Mouse (Mus musculus) myocyte (in vitro differentiated cells): ENCODE measurements at regions not wholly inside any gene's neighbourhood (a gene's known extent, or its start where the extent isn't known, plus 50 kb on each side); places are given as distances from the start of the nearest gene placed in this dataset.

Source experiments
- MYOD1 ChIP-seq, 3 experiments: IDR thresholded peaks; one replicate each; pipeline ENCODE4 v1.6.1; 2011; ENCODE audit warnings: control low read depth in 2 of 3, low read depth in 2 of 3, mild to moderate bottlenecking in 2 of 3, moderate library complexity in 1 of 3; ENCODE audit not compliant: insufficient read length in 2 of 3, control insufficient read depth in 1 of 3
- POLR2A ChIP-seq: IDR thresholded peaks from one replicate; pipeline ENCODE4 v1.6.1; 2011; ENCODE audit warnings: low read depth, mild to moderate bottlenecking, control low read depth, moderate library complexity; ENCODE audit not compliant: insufficient read length
- POLR2AphosphoS2 ChIP-seq: IDR thresholded peaks from one replicate; pipeline ENCODE4 v1.6.1; 2011; ENCODE audit warnings: low read depth, control low read depth; ENCODE audit not compliant: insufficient read length
- SRF ChIP-seq: IDR thresholded peaks from one replicate; pipeline ENCODE4 v1.6.1; 2011; ENCODE audit warnings: low read depth; ENCODE audit not compliant: control insufficient read depth, insufficient read length

DNA sequence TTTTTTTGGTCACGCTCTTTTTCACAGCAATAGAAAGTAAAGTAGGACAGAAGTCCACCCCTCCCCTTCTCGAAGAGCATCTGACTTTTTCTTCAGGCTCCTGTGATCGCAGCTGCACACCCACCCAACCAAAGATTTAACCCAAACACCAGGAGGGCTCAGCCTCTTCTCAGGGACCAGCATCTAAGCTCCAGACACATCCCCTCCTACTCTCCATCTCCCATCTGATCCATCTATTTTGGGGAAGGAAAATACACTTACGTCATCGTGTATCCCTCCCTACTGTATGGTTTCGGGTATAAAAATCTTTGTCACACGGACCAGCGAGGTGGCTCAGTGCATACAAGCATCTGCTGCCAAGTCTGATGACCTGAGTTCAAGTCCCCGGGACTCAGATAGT, 284.3 kb downstream of the 3100002H09Rik start:
- TF ChIP-seq POLR2A (no peak), MYOD1 (IDR thresholded peaks at IDR 0.05; ENCODE audit: control insufficient read depth in 1 of 3, insufficient read length in 2 of 3, low read depth in 2 of 3) (no peak), POLR2AphosphoS2 (no peak), SRF (no peak)
